8 mouse cellular contexts compared by ENCODE assay signal in the genomic region with DNA sequence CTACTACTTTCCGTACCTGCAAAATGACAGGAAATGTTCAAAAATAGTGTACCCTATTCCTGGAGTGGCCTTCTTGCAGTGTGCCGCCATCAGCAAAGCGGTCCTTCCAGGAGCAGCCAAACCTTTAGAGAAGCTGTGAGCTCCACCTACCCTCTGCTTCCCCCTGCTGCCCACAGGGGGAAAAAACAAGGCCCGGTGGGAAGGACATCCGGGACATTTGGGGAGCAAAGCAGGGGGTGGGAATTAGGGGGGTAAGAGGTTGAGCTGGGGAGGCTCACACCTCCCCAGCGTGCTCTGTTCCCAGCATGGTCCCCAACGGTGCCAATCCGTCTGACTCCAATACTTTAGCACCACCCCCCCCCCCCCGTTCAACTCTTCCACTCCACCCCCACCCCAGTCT. TPM values are rescaled to one million over a fixed set of nuclear protein-coding genes. Genes with fewer than 3 reads are reported as not detected.
DNase-seq lines count a peak whose midpoint lies in the region; ATAC-seq and TF ChIP-seq lines count a peak whose summit lies in the region.

No protein-coding gene starts in this region.

- H3K27ac ChIP-seq in hindbrain, postnatal 0 days, result no peak overlapping the region

- DNase-seq in adrenal gland, adult 18-20 months (ENCODE audit: low spot score in 2 of 2), result peak; percentile 71 to 72
- peak; percentile 76 for DNase-seq in gastrocnemius, postnatal 10 days
- DNase-seq in hindbrain, postnatal 0 days (ENCODE audit: low spot score), result peak; percentile 89
- peak; percentile 85 to 87 for DNase-seq in left cerebral cortex, postnatal 10 days (ENCODE audit: extremely low spot score in 1 of 2, low spot score in 2 of 2)
- DNase-seq in right cerebral cortex, postnatal 4 days, result peak; percentile 83

- H3K27me3 ChIP-seq in hindbrain, postnatal 0 days (ENCODE audit: insufficient read depth, low read length), result no peaks in the 10 kb centered on the region

- peak; percentile 83 for ATAC-seq in common myeloid progenitor, adult 5-6 weeks (replicated peaks; ENCODE audit: low read depth, poor library complexity, severe bottlenecking)
- ATAC-seq in hindbrain, postnatal 0 days, result peak; percentile 73
- ATAC-seq in megakaryocyte progenitor cell, adult 5-6 weeks (replicated peaks; ENCODE audit: poor library complexity), result peak; percentile 77
- ATAC-seq in erythroblast, adult 5-6 weeks (replicated peaks; ENCODE audit: low FRiP score, poor library complexity, severe bottlenecking), result no peak

- H3K4me2 ChIP-seq in hindbrain, postnatal 0 days (ENCODE audit: low read depth, low read length), result peak overlapping the region; percentile 51

- no peaks in the 10 kb centered on the region for H3K9me3 ChIP-seq in hindbrain, postnatal 0 days (ENCODE audit: low read length)

- TF ChIP-seq CTCF in hindbrain, postnatal 0 days (IDR thresholded peaks at IDR 0.05; ENCODE audit: low read depth), result peak; percentile 91

- H3K4me1 ChIP-seq in hindbrain, postnatal 0 days (ENCODE audit: insufficient read depth, low read length), result peaks cover 4% of the 10 kb centered on the region

- H3K9ac ChIP-seq in hindbrain, postnatal 0 days (replicated peaks; ENCODE audit: low read length), result no peak overlapping the region

- no peaks in the 10 kb centered on the region for H3K36me3 ChIP-seq in hindbrain, postnatal 0 days (ENCODE audit: insufficient read depth, low read length)

- intact Hi-C loops in left cerebral cortex, postnatal 10 days (cut with DNase I), result loop anchor here (2.0 to 5.0 kb wide), 3 partner anchors 84 to 414 kb away; no protein-coding TSS in a partner anchor

- no peak overlapping the region for H3K4me3 ChIP-seq in hindbrain, postnatal 0 days (ENCODE audit: low read length)

- WGBS in hindbrain, postnatal 0 days, result 8% methylated on average over 8 of the region's 9 CpGs

RNA-seq across cellular contexts. Expression of a gene that starts 8.9 kb away (rescaled TPM):
- 1 to 10 TPM; 6.7 to 9.6 TPM for total RNA-seq in adrenal gland, adult 18-20 months (2021)
- total RNA-seq in common myeloid progenitor, adult 5-6 weeks (2017), result not detected in 2 replicates
- total RNA-seq in gastrocnemius, postnatal 10 days (2021), result 100 to 1,000 TPM; 214 to 221 TPM
- 10.6 and 16.3 TPM in 2 replicates for total RNA-seq in hindbrain, postnatal 0 days (2014; rRNA removed)
- polyA plus RNA-seq in hindbrain, postnatal 0 days (2015; fragmentation: Nextera tagmentation; extraction: Ambion mirVana), result 17.0 and 21.8 TPM in 2 replicates
- 10 to 100 TPM; 15.6 to 15.8 TPM for total RNA-seq in left cerebral cortex, postnatal 10 days (2021)
- not detected in 2 replicates for total RNA-seq in megakaryocyte progenitor cell, adult 5-6 weeks (2015)
- not detected in 2 replicates for total RNA-seq in megakaryocyte progenitor cell, adult 5-6 weeks (2017)
- not detected in 2 replicates for total RNA-seq in erythroblast, adult 5-6 weeks (2015; ENCODE audit: low replicate concordance)
- not detected in 2 replicates for total RNA-seq in erythroblast, adult 5-6 weeks (2017; ENCODE audit: low replicate concordance)

RNA-seq across cellular contexts. Expression of a gene that starts 32.9 kb away (rescaled TPM):
- total RNA-seq in adrenal gland, adult 18-20 months (2021), result 10 to 100 TPM; 23.1 to 32.7 TPM
- 87.7 and 93.6 TPM in 2 replicates for total RNA-seq in common myeloid progenitor, adult 5-6 weeks (2017)
- total RNA-seq in gastrocnemius, postnatal 10 days (2021), result 10 to 100 TPM; 25.0 to 30.4 TPM
- 11.2 and 26.1 TPM in 2 replicates for total RNA-seq in hindbrain, postnatal 0 days (2014; rRNA removed)
- 13.2 and 14.8 TPM in 2 replicates for polyA plus RNA-seq in hindbrain, postnatal 0 days (2015; fragmentation: Nextera tagmentation; extraction: Ambion mirVana)
- total RNA-seq in left cerebral cortex, postnatal 10 days (2021), result 10 to 100 TPM; 10.0 to 11.5 TPM
- total RNA-seq in megakaryocyte progenitor cell, adult 5-6 weeks (2015), result 14.2 and 22.2 TPM in 2 replicates
- total RNA-seq in megakaryocyte progenitor cell, adult 5-6 weeks (2017), result 38.7 and 47.8 TPM in 2 replicates
- total RNA-seq in erythroblast, adult 5-6 weeks (2015; ENCODE audit: low replicate concordance), result 173 and 183 TPM in 2 replicates
- 354 and 411 TPM in 2 replicates for total RNA-seq in erythroblast, adult 5-6 weeks (2017; ENCODE audit: low replicate concordance)

Comparison
In these comparisons a context has a peak if more than half of its experiments do, and no peak if none do; other contexts are left out.
1. RNA of a gene that starts 8.9 kb away (total RNA-seq): 214 to 221 TPM in gastrocnemius, postnatal 10 days; 10.6 to 16.3 TPM in hindbrain, postnatal 0 days, 15.6 to 15.8 TPM in left cerebral cortex, postnatal 10 days, 6.7 to 9.6 TPM in adrenal gland, adult 18-20 months, not detected in common myeloid progenitor, adult 5-6 weeks, not detected in megakaryocyte progenitor cell, adult 5-6 weeks and not detected in erythroblast, adult 5-6 weeks; every median in the first group is over 10 times any median in the second.
2. Peak in every context shown above with its lines, with median percentiles within 50 percentile points of each other: DNase-seq.